7 mouse cellular contexts compared by ENCODE assay signal in the genomic region with DNA sequence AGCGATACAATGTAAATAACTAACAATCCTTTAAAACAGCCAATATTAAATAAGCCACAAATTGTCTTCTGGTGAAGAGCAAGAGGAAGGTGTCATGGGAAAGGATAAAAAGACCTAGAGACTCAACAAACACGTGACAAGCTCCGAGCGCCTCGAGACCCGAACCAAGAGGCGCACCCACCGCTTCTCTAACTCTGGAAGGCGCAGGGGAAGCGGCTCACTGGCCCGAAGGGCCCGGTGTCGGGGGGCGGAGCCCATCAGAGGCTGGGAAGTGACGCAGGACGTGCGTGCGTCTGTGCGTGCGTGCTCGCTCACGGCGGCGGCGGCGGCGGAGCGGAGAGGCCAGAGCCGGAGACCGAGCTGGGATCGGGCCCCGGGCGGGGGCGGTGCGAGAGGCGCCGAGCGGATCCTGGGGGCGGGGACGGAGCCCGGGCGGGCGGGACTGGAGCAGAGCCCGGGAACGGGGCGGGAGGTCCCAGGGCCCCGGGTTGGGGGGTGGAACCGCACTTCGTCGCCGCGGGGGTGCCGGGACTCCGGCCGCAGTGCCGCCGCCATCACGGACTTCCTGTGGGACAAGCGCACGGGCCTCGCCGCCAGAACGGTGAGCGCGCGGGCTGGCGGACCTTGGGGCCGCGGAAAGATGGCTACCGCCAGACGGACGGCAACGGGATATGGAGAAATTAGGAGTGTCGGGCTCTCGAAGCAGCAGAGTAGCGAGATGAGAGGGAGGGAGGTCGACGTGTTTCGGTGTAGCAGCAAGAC. TPM values are rescaled to one million over a fixed set of nuclear protein-coding genes. Genes with fewer than 3 reads are reported as not detected.
A peak's percentile ranks its signal among the peaks of the same experiment; 100 is the strongest.
DNase-seq lines count a peak whose midpoint lies in the region; ATAC-seq and TF ChIP-seq lines count a peak whose summit lies in the region.

A gene (plus strand): TSS at position 290 of the 762 bp plus-strand sequence.

- TF ChIP-seq POLR2A in kidney, adult 2 months (IDR thresholded peaks at IDR 0.05; ENCODE audit: low read depth, low read length): peak; percentile 29
- peak; percentile 77 for TF ChIP-seq POLR2A in spleen, adult 2 months (IDR thresholded peaks at IDR 0.05; ENCODE audit: low read depth, low read length)

- peak; percentile 96 for ATAC-seq in embryonic facial prominence, embryonic 11.5 days (replicated peaks; ENCODE audit: insufficient number of reproducible peaks, low FRiP score, low TSS enrichment, low read depth)
- peak; percentile 93 for ATAC-seq in limb, embryonic 12.5 days (ENCODE audit: insufficient number of reproducible peaks, insufficient read depth, low FRiP score, low TSS enrichment, low read depth)
- ATAC-seq in midbrain, embryonic 15.5 days (replicated peaks): peak; percentile 96

- under 1% methylated on average over 67 of the region's 79 CpGs for WGBS in embryonic facial prominence, embryonic 11.5 days
- WGBS in kidney, adult 2 months: 2% methylated on average over 79 of the region's 79 CpGs
- under 1% methylated on average over 62 of the region's 79 CpGs for WGBS in limb, embryonic 12.5 days
- under 1% methylated on average over 63 of the region's 79 CpGs for WGBS in midbrain, embryonic 15.5 days
- WGBS in spleen, adult 2 months: under 1% methylated on average over 78 of the region's 79 CpGs

- peak within 1 kb of the TSS; percentile 63 for H3K4me2 ChIP-seq in embryonic facial prominence, embryonic 11.5 days (ENCODE audit: low read depth, low read length)
- H3K4me2 ChIP-seq in limb, embryonic 12.5 days: peak within 1 kb of the TSS; percentile 70
- peak within 1 kb of the TSS; percentile 61 for H3K4me2 ChIP-seq in midbrain, embryonic 15.5 days

- TF ChIP-seq CTCF in kidney, adult 2 months (conservative IDR thresholded peaks at IDR 0.05; ENCODE audit: insufficient read depth, insufficient read length, low read depth, low read length): no peak
- TF ChIP-seq CTCF in spleen, adult 2 months (IDR thresholded peaks at IDR 0.05; ENCODE audit: extremely low read depth, insufficient read depth, insufficient read length, insufficient replicate concordance): no peak

- DNase-seq in adrenal gland, postnatal 14 days: peak; percentile 97
- DNase-seq in embryonic facial prominence, embryonic 11.5 days (ENCODE audit: low spot score): peak; percentile 96
- DNase-seq in heart, adult 11 months: peak; percentile 100
- DNase-seq in kidney, adult 2 months: peak; percentile 97
- peak; percentile 74 to 93 for DNase-seq in spleen, adult 2 months (ENCODE audit: low read depth in 1 of 2, low spot score in 2 of 2)

- peak within 1 kb of the TSS; percentile 90 for H3K27ac ChIP-seq in embryonic facial prominence, embryonic 11.5 days (replicated peaks; ENCODE audit: low read depth, low read length)
- H3K27ac ChIP-seq in kidney, adult 2 months (ENCODE audit: insufficient read depth, low read depth, low read length): peak within 1 kb of the TSS; percentile 74
- H3K27ac ChIP-seq in limb, embryonic 12.5 days: peak within 1 kb of the TSS; percentile 98
- peak within 1 kb of the TSS; percentile 85 for H3K27ac ChIP-seq in midbrain, embryonic 15.5 days
- H3K27ac ChIP-seq in spleen, adult 2 months (ENCODE audit: insufficient read depth, low read length): peak within 1 kb of the TSS; percentile 54

- H3K9ac ChIP-seq in embryonic facial prominence, embryonic 11.5 days (replicated peaks; ENCODE audit: low read length): peak within 1 kb of the TSS; percentile 93
- peak within 1 kb of the TSS; percentile 98 for H3K9ac ChIP-seq in limb, embryonic 12.5 days (replicated peaks)
- peak within 1 kb of the TSS; percentile 59 for H3K9ac ChIP-seq in midbrain, embryonic 15.5 days

- no peaks in the 10 kb centered on the region for H3K9me3 ChIP-seq in embryonic facial prominence, embryonic 11.5 days (replicated peaks; ENCODE audit: control insufficient read depth, low read length)
- H3K9me3 ChIP-seq in limb, embryonic 12.5 days: no peaks in the 10 kb centered on the region
- H3K9me3 ChIP-seq in midbrain, embryonic 15.5 days: no peaks in the 10 kb centered on the region

- H3K4me1 ChIP-seq in embryonic facial prominence, embryonic 11.5 days (ENCODE audit: control insufficient read depth, insufficient read depth, low read length): peaks cover 2% of the 10 kb centered on the region; the same call in 1 of the 2 replicates
- peaks cover 8% of the 10 kb centered on the region; the same call in 1 of the 2 replicates for H3K4me1 ChIP-seq in kidney, adult 2 months (ENCODE audit: control insufficient read depth, insufficient read depth, low read length)
- peaks cover 25% of the 10 kb centered on the region for H3K4me1 ChIP-seq in limb, embryonic 12.5 days (replicated peaks)
- H3K4me1 ChIP-seq in midbrain, embryonic 15.5 days: peaks cover 24% of the 10 kb centered on the region
- peaks cover 3% of the 10 kb centered on the region for H3K4me1 ChIP-seq in spleen, adult 2 months (ENCODE audit: control insufficient read depth, insufficient read depth, insufficient read length)

- H3K4me3 ChIP-seq in embryonic facial prominence, embryonic 11.5 days (ENCODE audit: low read depth, low read length): peak within 1 kb of the TSS; percentile 78
- peak within 1 kb of the TSS; percentile 79 for H3K4me3 ChIP-seq in kidney, adult 2 months (ENCODE audit: insufficient read depth, low read depth, low read length)
- peak within 1 kb of the TSS; percentile 93 for H3K4me3 ChIP-seq in limb, embryonic 12.5 days (replicated peaks)
- H3K4me3 ChIP-seq in midbrain, embryonic 15.5 days: peak within 1 kb of the TSS; percentile 59
- peak within 1 kb of the TSS; percentile 65 for H3K4me3 ChIP-seq in spleen, adult 2 months (ENCODE audit: extremely low read depth, insufficient read depth, insufficient read length)

- H3K36me3 ChIP-seq in embryonic facial prominence, embryonic 11.5 days (replicated peaks; ENCODE audit: control insufficient read depth, insufficient read depth, low read depth, low read length): peaks cover 14% of the 10 kb centered on the region
- H3K36me3 ChIP-seq in kidney, adult 2 months (ENCODE audit: control insufficient read depth, insufficient read depth, low read length): peaks cover 12% of the 10 kb centered on the region
- H3K36me3 ChIP-seq in limb, embryonic 12.5 days: peaks cover 33% of the 10 kb centered on the region
- H3K36me3 ChIP-seq in midbrain, embryonic 15.5 days (replicated peaks): peaks cover 10% of the 10 kb centered on the region; the same call in 1 of the 2 replicates
- peaks cover 21% of the 10 kb centered on the region for H3K36me3 ChIP-seq in spleen, adult 2 months (ENCODE audit: control insufficient read depth, insufficient read depth, low read length)

- H3K27me3 ChIP-seq in embryonic facial prominence, embryonic 11.5 days (ENCODE audit: control insufficient read depth, insufficient read depth, low read length): no peaks in the 10 kb centered on the region; the same call in 1 of the 2 replicates
- H3K27me3 ChIP-seq in kidney, adult 2 months (replicated peaks; ENCODE audit: control insufficient read depth, insufficient read depth, low read length): no peaks in the 10 kb centered on the region
- H3K27me3 ChIP-seq in limb, embryonic 12.5 days: peaks cover 6% of the 10 kb centered on the region
- no peaks in the 10 kb centered on the region for H3K27me3 ChIP-seq in midbrain, embryonic 15.5 days (replicated peaks)
- peaks cover 3% of the 10 kb centered on the region; the same call in 1 of the 2 replicates for H3K27me3 ChIP-seq in spleen, adult 2 months (ENCODE audit: control insufficient read depth, insufficient read depth, low read length)

RNA-seq across cellular contexts. Expression of the gene that starts here (rescaled TPM):
- 50.3 and 69.1 TPM in 2 replicates for total RNA-seq in adrenal gland, postnatal 14 days (2021)
- polyA plus RNA-seq in embryonic facial prominence, embryonic 11.5 days (2014; fragmentation: Nextera tagmentation; extraction: Ambion mirVana): 28.2 and 28.5 TPM in 2 replicates
- polyA plus RNA-seq in kidney, adult 2 months (2012; rRNA removed): 37.8 and 40.2 TPM in 2 replicates
- polyA plus RNA-seq in limb, embryonic 12.5 days (2016; fragmentation: Nextera tagmentation; extraction: Ambion mirVana): 50.3 and 54.7 TPM in 2 replicates
- 22.4 and 26.7 TPM in 2 replicates for polyA plus RNA-seq in midbrain, embryonic 15.5 days (2015; fragmentation: Nextera tagmentation; extraction: Ambion mirVana)
- 66.6 and 72.2 TPM in 2 replicates for polyA plus RNA-seq in spleen, adult 2 months (2012; rRNA removed)

Comparison
In these comparisons a context has a peak if more than half of its experiments do, and no peak if none do; other contexts are left out.
1. Peak in every context shown above with its lines: DNase-seq, ATAC-seq, H3K4me3 ChIP-seq and H3K27ac ChIP-seq.